Mouse (Mus musculus) hindbrain, postnatal 0 days (tissue): ENCODE measurements around the gene Mbd4. TPM values are rescaled to one million over a fixed set of nuclear protein-coding genes. Genes with fewer than 3 reads are reported as not detected.
"Not testable (repeated sequence)": the region's sequence is repeated elsewhere in the genome, so short reads cannot be mapped to it uniquely, and the experiment has no call there.

ENCODE experiments used
- ATAC-seq: fragments of 200-750 bp; cut with Nextera tagmentation; 2 replicates; pipeline ENCODE4 v1.8.0; 2017; ENCODE audit warnings: mild to moderate bottlenecking, moderate TSS enrichment, moderate library complexity
- DNase-seq: peaks from one replicate; pipeline ENCODE4 v3.0.0-alpha.2; 2015; ENCODE audit warnings: low spot score
- H3K27ac ChIP-seq: fragments of 300-500 bp; sonication (generic); 2 replicates; pipeline ENCODE4 v1.5.1; 2014; ENCODE audit warnings: mild to moderate bottlenecking
- H3K27me3 ChIP-seq: fragments of 300-500 bp; sonication (generic); 2 replicates; pipeline ENCODE4 v1.6.1; 2014; ENCODE audit warnings: low read length, mixed read lengths; ENCODE audit not compliant: insufficient read depth
- H3K36me3 ChIP-seq: fragments of 300-500 bp; sonication (generic); 2 replicates; pipeline ENCODE4 v1.6.1; 2014; ENCODE audit warnings: low read length, mixed read lengths; ENCODE audit not compliant: insufficient read depth
- H3K4me1 ChIP-seq: fragments of 300-500 bp; sonication (generic); 2 replicates; pipeline ENCODE4 v1.6.1; 2014; ENCODE audit warnings: antibody characterized with exemption, low read length, mixed read lengths; ENCODE audit not compliant: insufficient read depth
- H3K4me2 ChIP-seq: fragments of 300-500 bp; sonication (generic); 2 replicates; pipeline ENCODE4 v1.6.1; 2014; ENCODE audit warnings: low read depth, mild to moderate bottlenecking, low read length, moderate library complexity, mixed read lengths
- H3K4me3 ChIP-seq: fragments of 300-500 bp; sonication (generic); 2 replicates; pipeline ENCODE4 v1.5.1; 2014; ENCODE audit warnings: low read length
- H3K9ac ChIP-seq: fragments of 300-500 bp; sonication (generic); replicated peaks from 2 replicates; pipeline ENCODE4 v1.6.1; 2014; ENCODE audit warnings: mild to moderate bottlenecking, low read length, moderate library complexity, mixed read lengths
- H3K9me3 ChIP-seq: fragments of 300-500 bp; sonication (generic); 2 replicates; pipeline ENCODE4 v1.6.1; 2016; ENCODE audit warnings: low read length, mixed read lengths
- CTCF ChIP-seq: IDR thresholded peaks from 2 replicates; pipeline ENCODE4 v1.5.1; 2016; ENCODE audit warnings: antibody characterized with exemption, control low read depth, low read depth
- WGBS: fragments of 180-500 bp; shearing (Covaris S2); extraction: QIAGEN DNeasy Blood & Tissue Kit; methylation state at CpG from one replicate; pipeline ENCODE4 v1.1.7; 2014; 5-methylcytosine and 5-hydroxymethylcytosine counted together
- polyA plus RNA-seq: library from polyadenylated mRNA; unstranded; fragments of >200 nt; fragmentation: Nextera tagmentation; extraction: Ambion mirVana; gene quantifications from 2 replicates; pipeline ENCODE4 v1.2.1, GENCODE M21; 2015
- total RNA-seq: library from RNA; depleted of rRNA; stranded (reverse); fragments of >200 nt; gene quantifications from 2 replicates; pipeline ENCODE4 v1.2.3, GENCODE M21; 2014

The Mbd4 gene
- total and polyA plus RNA-seq, 2 experiments from 2014 or later, result 2.9 to 5.6 TPM

DNA sequence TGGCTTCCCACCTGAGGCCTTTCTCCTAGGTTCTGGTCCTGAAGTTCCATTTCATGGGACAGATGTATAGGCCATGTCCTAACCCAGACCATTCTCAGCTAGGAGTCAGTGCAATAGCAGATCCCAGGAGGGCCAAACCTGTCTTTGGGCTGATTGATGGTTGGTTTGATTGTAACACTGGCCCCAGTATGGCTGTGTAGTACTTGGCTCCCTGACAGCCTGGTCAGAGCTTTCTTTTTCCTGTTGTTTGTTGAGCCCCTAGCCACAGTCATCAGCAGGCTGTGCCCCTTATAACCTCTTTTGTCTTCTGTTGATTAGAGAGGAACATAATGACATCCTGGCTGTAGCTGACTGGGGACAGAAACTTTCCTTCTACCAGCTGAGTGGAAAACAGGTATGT is 30.8 kb upstream of the Mbd4 start:
- no peak overlapping the region for H3K27ac ChIP-seq
- peaks cover 36% of the 10 kb centered on the region; the same call in 1 of the 2 replicates for H3K36me3 ChIP-seq
- TF ChIP-seq CTCF, result no peak
- no peak overlapping the region for H3K4me3 ChIP-seq
- no peak overlapping the region for H3K4me2 ChIP-seq
- H3K9ac ChIP-seq, result no peak overlapping the region
- no peaks in the 10 kb centered on the region for H3K9me3 ChIP-seq
- DNase-seq, result no peak
- H3K4me1 ChIP-seq, result no peaks in the 10 kb centered on the region
- no peak for ATAC-seq
- no peaks in the 10 kb centered on the region for H3K27me3 ChIP-seq

DNA sequence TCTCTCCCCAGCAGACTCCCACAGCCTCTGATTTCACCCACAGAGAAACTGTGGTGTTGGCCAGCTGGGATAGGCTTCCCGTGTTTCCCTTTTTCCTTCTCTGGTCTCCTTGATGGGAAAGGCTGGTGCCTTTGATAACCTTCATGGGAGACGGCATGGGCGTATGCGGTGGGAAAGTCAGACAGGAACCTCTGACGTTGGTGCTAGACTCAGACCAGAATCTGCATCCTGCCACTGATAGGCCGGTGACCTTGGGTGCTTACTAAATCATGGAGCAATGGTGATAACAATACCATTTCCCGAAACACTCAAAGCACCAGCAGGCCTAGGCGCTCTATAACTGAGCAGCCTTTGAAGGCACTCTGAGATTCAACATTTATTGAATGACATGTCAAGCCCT is 27.6 kb upstream of the Mbd4 start:
- no peak for TF ChIP-seq CTCF
- WGBS, result 90% methylated on average over 8 of the region's 8 CpGs
- ATAC-seq, result no peak
- H3K36me3 ChIP-seq, result peaks cover 23% of the 10 kb centered on the region; the same call in 1 of the 2 replicates
- H3K27ac ChIP-seq, result no peak overlapping the region
- H3K27me3 ChIP-seq, result no peaks in the 10 kb centered on the region
- H3K4me1 ChIP-seq, result no peaks in the 10 kb centered on the region
- H3K9ac ChIP-seq, result no peak overlapping the region
- H3K9me3 ChIP-seq, result no peaks in the 10 kb centered on the region
- no peak for DNase-seq
- no peak overlapping the region for H3K4me2 ChIP-seq
- no peak overlapping the region for H3K4me3 ChIP-seq

DNA sequence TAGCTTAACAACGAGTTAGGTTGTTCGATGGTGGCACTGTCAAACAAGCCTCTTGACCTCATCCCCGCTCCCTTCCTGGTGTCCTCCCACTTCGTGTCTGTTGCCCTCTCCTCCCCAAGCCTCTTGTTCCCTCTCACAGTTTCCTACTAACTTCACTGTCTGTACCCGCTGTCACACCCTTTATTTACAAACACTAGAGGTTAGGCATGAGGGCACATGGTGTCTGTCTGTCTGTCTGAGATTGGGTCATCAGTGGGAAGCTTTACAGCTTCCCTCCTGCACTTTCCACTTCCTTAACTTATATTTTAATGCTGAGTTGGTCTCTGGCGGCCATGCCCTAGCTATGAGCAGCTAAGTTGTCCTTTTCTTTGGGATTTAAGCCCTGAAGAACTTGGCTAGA is 26.6 kb upstream of the Mbd4 start:
- no peaks in the 10 kb centered on the region for H3K9me3 ChIP-seq
- 84% methylated on average over 6 of the region's 6 CpGs for WGBS
- no peaks in the 10 kb centered on the region for H3K27me3 ChIP-seq
- no peak overlapping the region for H3K27ac ChIP-seq
- TF ChIP-seq CTCF, result no peak
- H3K4me2 ChIP-seq, result no peak overlapping the region
- no peak for DNase-seq
- H3K9ac ChIP-seq, result no peak overlapping the region
- no peak overlapping the region for H3K4me3 ChIP-seq
- peaks cover 18% of the 10 kb centered on the region; the same call in 1 of the 2 replicates for H3K36me3 ChIP-seq
- no peaks in the 10 kb centered on the region for H3K4me1 ChIP-seq
- ATAC-seq, result no peak

DNA sequence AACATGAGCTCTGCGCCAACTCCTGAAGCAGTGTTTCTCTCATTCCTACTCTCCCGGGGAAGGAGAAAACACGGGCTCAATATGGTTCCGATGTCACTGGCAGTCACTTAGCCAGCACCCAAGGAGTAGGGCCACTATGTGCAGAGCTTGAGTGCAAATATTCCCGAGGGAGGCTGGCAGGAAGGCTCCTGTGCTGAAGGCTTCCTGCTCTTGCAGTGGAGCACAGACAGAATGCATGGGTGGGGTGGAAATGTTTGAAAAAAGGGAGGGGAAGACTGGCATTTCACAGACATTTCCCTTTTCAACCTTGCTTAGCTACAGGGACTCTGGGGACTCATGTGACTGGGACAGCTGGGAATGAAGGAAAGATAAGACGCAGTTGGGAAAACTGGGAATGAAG is 25.5 kb upstream of the Mbd4 start:
- no peak overlapping the region for H3K9ac ChIP-seq
- no peaks in the 10 kb centered on the region for H3K4me1 ChIP-seq
- no peaks in the 10 kb centered on the region for H3K27me3 ChIP-seq
- no peak for ATAC-seq
- DNase-seq, result no peak
- no peak for TF ChIP-seq CTCF
- H3K9me3 ChIP-seq, result no peaks in the 10 kb centered on the region
- H3K27ac ChIP-seq, result no peak overlapping the region
- WGBS, result 80% methylated on average over 6 of the region's 6 CpGs
- H3K4me2 ChIP-seq, result no peak overlapping the region
- peaks cover 18% of the 10 kb centered on the region; the same call in 1 of the 2 replicates for H3K36me3 ChIP-seq
- H3K4me3 ChIP-seq, result no peak overlapping the region

DNA sequence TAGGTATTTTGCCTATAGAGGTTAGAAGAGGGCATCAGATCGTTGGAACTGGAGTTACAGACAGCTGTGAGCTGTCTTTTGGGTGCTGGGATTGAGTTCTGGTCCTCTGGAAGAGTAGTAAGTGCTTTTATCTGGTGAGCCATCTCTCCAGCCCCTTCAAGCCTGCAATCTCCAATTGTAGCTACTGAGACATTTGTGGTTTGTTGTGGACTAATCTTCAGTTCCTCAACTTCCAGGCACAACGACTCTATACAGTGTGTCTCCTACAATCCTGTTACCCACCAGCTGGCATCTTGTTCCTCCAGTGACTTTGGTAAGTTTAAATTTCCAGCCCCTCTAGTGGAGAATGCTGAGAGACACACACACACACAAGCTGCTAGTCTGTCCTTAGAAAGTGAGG is 24.1 kb upstream of the Mbd4 start:
- H3K4me1 ChIP-seq, result no peaks in the 10 kb centered on the region
- H3K36me3 ChIP-seq, result peaks cover 18% of the 10 kb centered on the region; the same call in 1 of the 2 replicates

DNA sequence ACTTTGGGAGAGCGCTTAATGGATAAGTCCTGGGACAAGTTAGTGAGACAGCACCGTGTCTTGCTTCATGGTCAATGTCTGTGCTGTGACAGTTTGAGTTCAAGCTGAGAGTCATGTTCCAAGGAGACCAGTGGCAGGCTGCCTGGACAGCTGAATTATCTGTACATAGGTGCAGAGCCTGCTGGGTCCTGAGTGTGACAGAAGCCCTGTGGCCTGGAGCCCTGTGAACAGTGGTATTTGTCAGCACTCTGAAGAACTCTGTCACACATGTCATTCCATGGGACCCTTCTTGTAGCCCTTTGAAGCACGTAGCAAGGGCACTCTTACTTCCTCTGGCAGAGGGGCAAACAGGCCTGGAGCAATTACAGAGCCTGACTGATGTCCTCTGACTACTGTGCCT is 18.1 kb upstream of the Mbd4 start:
- not testable (repeated sequence) for H3K4me3 ChIP-seq, H3K4me1 ChIP-seq, DNase-seq, H3K4me2 ChIP-seq, ATAC-seq, H3K9me3 ChIP-seq, H3K9ac ChIP-seq, H3K36me3 ChIP-seq, H3K27ac ChIP-seq, H3K27me3 ChIP-seq
- no CpG with 5 or more reads among the region's 3 CpGs for WGBS

More for the DNA sequence above, 24.1 kb upstream of the Mbd4 start:
- no peaks in the 10 kb centered on the region for H3K27me3 ChIP-seq
- no peak overlapping the region for H3K27ac ChIP-seq
- DNase-seq (no peak), ATAC-seq (no peak)
- no peaks in the 10 kb centered on the region for H3K9me3 ChIP-seq
- no peak overlapping the region for H3K9ac ChIP-seq
- TF ChIP-seq CTCF, result no peak
- WGBS, result 88% methylated on average over 2 of the region's 2 CpGs
- H3K4me2 ChIP-seq, result no peak overlapping the region
- H3K4me3 ChIP-seq, result no peak overlapping the region

DNA sequence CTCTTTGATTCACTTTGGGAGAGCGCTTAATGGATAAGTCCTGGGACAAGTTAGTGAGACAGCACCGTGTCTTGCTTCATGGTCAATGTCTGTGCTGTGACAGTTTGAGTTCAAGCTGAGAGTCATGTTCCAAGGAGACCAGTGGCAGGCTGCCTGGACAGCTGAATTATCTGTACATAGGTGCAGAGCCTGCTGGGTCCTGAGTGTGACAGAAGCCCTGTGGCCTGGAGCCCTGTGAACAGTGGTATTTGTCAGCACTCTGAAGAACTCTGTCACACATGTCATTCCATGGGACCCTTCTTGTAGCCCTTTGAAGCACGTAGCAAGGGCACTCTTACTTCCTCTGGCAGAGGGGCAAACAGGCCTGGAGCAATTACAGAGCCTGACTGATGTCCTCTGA is 14.0 kb upstream of the Mbd4 start:
- ATAC-seq, H3K4me3 ChIP-seq, DNase-seq, H3K9ac ChIP-seq, H3K27me3 ChIP-seq, H3K4me2 ChIP-seq, H3K27ac ChIP-seq, H3K4me1 ChIP-seq, H3K9me3 ChIP-seq: not testable (repeated sequence)
- no CpG with 5 or more reads among the region's 3 CpGs for WGBS
- H3K36me3 ChIP-seq, result peaks cover 13% of the 10 kb centered on the region; the same call in 1 of the 2 replicates
